Mouse (Mus musculus) adrenal gland, postnatal 4 days (tissue): ENCODE measurements at regions not wholly inside any gene's neighbourhood (a gene's known extent, or its start where the extent isn't known, plus 50 kb on each side); places are given as distances from the start of the nearest gene placed in this dataset.

Experiments used
- DNase-seq, 2 experiments: peaks; one replicate each; pipeline ENCODE4 v3.0.0; 2021 to 2022; ENCODE audit warnings: low spot score in 2 of 2, mixed read lengths in 2 of 2

DNA sequence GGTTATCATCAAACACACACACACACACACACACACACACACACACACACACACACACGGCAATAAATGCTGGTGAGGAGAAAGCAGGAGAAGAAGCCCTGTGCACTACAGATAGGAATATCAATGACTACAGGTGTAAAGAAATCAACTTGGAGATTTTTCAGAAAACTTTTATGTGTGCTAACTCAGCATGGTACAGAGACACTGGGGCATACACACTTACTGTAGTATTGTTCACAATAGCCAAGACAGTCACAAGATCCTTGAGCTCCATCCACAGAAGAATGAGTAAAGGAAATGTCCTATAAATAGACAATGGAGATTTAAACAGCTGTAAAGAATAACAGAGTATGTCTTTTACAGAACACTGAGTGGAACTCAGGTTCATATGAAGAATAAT lies 182.4 kb downstream of the Tm2d1 start:
- no peak for DNase-seq

DNA sequence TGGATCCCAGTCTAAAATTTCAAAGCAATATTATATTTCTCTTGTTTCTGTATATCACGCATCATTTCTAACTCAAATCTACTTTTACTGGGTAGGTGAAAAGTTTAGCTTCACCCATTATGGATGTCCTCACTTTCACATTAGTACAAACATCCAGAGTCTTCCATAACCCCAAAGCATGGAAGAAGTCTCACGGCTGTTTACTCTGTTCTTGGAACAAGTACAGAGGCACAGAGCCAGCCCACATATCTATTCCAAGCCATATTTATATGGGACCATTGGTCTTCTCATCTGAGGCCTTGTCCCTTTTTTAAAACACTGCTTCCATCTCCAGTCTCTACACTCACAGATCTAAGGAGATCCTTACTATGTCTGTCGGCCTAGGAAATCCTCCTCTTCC lies 192.8 kb downstream of the Tm2d1 start:
- no peak for DNase-seq

DNA sequence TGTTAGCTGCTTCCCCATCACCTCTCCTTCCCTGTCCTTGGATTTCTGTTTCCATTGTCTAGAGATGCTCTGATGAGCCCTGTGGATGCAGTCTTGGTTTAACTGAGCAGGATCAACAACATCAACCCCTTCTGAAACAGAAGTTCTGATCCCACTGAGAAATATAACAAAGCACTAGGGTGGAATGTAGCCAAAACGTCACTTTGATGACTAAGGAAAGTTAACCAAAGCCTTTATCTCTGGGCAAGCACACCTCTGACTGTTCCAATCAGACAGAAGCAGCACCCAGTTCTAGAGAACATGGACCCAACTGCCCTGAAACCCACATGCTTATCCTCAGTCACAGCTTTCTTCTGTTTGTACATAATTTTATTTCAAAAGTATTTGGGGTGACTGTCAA lies 193.2 kb downstream of the Tm2d1 start:
- no peak for DNase-seq

DNA sequence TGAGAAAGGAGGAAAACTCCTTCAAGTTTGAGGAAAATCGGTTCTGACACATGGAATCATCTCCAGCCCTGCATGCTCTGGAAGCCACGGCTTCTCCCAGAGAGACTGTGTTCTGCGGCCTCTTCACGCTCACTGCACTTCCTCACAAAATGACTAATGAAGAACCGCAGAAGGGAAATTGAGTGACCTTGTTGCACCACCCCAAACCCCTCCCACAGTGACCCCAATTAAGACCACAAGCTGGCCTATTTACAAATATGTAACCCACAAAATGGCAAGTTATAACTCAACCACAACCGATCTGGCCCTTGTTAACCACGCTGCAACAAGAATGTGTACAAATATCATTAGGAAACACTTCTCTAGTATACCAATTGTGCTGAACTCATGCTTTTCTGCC lies 194.2 kb downstream of the Tm2d1 start:
- no peak for DNase-seq

DNA sequence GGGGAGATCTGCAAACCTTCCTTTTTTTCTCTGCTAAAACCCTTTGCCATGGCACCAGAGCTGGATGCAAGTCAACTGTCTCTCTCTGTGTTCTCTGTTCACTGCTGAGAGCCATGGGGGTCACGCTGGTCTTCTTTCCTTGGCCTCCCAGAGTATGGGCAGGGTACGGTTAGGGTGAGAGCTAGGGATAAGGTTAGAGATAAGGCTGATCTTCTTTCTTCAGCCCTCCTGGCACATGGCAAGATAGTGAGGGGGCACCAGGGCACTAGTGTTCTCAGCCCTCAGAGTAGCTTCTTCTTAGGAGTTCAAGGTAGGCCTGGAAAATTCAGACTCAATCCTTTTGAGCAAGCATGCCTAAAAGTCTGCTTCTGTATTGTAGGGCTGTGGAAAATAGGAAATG lies 196.1 kb downstream of the Tm2d1 start:
- no peak for DNase-seq

DNA sequence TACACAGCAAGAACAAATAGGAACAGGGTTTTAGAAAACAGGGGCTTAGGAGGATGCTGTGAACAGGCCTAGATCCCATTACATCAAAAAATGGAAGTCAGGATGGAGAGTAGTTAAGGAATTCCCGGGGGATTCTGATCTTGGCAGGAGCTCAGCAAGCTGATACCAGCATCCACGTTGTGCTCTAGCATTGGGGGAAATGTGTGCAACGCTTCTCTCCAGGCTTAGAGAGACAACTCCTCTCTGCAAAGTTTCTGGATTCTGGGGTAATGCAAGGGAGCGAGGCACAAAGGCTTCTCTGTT lies 201.1 kb downstream of the Tm2d1 start:
- DNase-seq = no peak

DNA sequence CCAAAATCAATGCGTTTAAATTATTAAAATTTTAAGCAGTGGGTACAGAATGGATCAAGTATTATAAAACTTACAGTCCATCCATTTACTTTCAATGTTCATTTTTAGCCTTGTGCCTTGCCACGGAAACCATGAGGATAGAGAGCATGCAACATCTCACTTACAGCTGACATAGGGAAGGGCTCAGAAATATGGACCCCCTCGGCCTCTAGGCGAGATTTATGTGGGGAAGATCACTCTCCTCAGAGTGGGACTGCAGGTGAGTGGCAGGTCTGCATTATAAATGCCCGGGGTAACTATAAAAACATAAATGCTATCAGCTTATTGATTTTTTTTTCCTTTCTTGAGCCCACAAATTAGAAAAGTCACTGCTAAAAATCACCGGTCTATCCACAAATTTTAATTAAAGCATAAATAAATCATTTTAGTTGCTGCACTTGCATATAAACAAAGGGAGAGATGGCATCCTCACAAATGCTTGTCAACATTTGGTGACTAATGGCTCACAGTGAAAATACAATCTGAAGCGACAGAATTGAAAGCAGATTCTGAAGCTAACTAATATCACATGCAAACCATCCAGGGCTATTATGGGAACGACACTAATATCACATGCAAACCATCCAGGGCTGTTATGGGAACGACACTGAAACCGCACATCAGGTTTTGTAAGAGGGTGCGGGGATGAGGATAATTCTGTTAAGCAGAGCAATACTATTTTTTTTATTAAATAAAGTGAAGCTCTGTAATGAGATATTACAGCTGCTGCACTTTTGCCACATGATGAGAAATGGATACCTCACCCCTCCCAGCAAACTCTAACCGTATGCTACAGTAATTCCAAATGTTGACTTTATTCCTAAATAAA lies 201.7 kb downstream of the Tm2d1 start:
- DNase-seq = no peak

DNA sequence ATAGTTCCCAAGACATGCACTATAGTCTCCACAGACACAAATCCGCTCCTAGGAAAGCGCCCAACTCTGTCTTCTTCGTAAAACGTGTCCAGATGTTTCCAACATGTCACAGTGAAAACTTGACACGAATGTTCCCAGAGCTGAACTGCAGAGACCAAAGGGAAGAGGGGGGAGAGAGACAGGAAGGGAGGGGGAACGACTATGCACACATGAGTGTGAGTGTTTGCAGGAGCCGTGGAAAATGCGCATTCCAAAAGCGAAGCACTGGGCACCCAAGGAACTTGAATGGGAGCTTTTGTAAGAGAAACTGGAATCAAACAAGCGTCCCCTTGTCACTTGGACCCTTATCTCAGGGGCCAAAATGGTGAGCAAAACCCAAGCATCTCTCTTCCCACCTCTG lies 202.8 kb downstream of the Tm2d1 start:
- DNase-seq = no peak
